Mouse (Mus musculus) testis, adult 2 months (tissue): ENCODE measurements around the gene Trpm1.

Source experiments
- CTCF ChIP-seq: fragments of 200-500 bp; IDR thresholded peaks from 2 replicates; pipeline ENCODE4 v1.5.1; 2012; ENCODE audit warnings: low read depth, mild to moderate bottlenecking, inconsistent platforms, low read length, moderate library complexity; ENCODE audit not compliant: control insufficient read depth, insufficient read depth, insufficient replicate concordance
- POLR2A ChIP-seq: fragments of 200-500 bp; IDR thresholded peaks from 2 replicates; pipeline ENCODE4 v1.6.1; 2012; ENCODE audit warnings: low read depth, mild to moderate bottlenecking, inconsistent platforms, low read length, moderate library complexity; ENCODE audit not compliant: control insufficient read depth

GRCm38 (mm10) chr7:64237747-64238146 lies 84.1 kb downstream of the Trpm1 start:
- TF ChIP-seq CTCF (no peak), POLR2A (no peak)
